Mouse (Mus musculus) kidney, adult 9 months (tissue): ENCODE measurements around the gene Prrc2c.

Experiments used
- DNase-seq: peaks from one replicate; pipeline ENCODE4 v3.0.0; 2022

Prrc2c gene

DNA sequence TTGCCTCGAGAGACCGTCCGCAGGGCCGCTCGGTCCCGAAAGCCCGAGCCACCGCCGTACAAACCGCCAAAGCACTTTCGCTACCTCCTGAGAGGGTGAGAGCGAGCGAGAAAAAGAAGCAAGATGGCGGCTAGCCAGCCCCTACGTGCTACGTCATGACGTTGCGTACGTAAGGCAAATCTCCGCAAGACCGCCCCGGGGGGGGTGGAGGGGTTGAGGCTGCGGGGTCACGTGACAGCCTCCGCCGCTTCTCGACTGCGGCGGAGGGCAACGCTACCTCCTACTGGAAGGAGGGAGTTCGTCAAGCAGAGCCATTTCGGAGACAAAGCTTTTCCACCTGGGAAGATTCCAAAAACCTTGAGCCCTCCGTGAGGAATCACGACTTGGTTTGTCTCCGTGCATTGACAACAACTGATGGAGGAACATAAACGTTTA lies at the start of gene Prrc2c:
Gene Prrc2c, minus strand, starts transcription at position 156 of the 435 bp plus-strand sequence.
- DNase-seq: peak; percentile 99

DNA sequence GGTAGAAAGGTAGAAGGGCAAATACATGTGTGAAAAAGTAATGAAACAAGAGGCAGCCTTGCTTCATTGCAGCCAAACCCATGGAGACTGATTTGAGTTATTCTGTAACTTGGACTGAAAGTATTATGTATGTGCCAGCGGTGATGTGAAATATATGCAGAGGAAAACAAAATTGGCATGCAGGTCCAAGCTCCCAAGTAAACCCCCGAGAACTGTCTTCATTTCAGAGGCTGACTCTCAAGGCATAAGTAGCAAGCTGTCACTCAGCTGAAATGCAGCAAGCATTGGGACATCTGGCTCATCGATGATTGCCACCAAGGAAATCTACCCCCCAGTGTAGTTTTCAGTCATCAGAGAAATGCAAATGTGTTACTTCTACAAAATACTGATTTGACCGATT lies 44.9 kb upstream of the Prrc2c start:
- no peak for DNase-seq

DNA sequence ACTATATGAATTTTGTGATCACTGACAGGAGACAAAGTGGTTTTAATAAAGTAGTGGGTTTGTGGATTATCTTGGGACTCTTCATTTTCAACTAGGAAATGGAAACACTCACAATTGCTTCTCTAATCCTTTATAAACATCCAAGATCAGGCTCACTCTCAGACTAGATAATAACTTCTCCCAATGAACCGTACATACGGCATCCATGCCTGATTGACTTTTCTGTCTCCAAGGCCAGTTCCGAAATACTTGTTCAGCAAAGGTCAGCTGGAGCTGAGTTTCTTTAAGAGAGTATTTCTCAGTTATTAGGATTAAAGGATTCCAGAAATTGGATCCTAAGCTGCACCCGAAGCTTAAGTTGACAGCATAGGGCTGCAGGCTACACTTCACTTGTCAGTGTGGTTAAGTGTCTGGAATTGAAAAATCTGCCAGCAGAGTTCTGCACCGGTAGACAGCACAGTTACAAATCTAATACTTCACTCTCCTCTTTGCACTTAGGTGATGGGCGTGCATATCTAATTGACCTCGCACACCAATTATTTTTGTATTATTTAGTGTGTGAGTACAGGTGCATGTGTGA lies 43.4 kb upstream of the Prrc2c start:
- DNase-seq: no peak

DNA sequence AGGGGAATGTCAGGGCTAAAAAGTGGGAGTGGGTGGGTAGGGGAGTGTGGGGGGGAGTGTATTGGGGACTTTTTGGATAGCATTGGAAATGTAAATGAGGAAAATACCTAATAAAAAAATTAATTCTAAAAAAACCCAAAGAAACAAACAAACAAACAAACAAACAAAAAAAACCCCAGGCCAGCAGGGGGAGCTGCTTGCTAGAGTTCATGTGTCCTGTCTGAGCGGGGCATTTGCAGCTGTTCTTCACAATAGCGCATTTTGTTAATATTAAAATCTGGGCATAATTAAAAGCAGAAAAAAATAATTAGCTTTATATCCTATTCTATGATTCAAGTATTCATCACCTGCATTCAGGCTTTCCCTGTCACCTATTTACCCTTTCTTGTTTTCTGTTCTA lies 40.7 kb upstream of the Prrc2c start:
- DNase-seq: peak; percentile 44

DNA sequence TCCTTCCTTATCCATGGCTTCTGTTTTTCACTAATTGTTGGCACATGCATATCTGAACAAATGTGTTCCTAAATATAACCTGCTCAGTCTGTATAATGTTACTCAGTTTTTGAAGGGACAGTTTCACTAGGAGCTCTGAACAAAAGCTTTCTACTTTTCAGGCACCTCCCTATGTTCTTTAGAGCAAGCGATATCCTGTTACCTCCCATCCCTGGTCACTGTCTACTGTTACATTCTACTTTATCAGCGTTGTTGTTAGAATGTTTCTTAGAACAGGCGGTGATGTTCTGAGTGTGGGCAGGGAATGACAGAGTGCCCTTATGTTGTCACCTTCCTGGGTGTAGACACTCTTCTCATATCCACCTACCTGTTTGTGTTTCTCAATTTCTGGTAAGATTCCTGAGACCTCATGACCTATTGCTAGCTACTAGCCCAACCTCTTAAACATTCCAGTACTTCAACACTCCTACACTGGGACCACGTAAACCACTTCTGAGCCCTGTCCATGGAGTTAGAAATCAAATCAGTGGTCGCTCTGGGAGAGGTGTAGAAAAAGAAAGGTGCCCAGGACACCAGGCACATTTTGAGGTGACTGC lies 37.7 kb upstream of the Prrc2c start:
- DNase-seq: no peak

DNA sequence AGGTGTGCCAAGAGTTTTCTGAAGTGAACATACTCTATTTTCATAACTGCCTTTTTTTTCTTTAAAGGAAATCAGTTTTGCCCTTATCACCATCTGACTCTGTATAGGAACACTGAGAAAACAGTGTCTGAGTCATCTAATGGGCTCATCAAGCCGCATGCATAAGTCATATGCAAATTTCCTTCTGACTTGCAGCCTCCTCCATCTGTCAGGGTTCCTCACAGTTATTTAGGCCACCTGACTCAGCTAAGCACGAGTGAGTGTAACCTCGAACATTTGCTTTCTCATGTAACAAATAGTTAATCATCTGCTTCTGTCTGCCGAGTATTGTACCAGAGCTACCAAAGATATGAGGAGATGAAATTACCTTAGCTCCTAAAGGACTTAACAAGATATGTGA lies 33.3 kb upstream of the Prrc2c start:
- no peak for DNase-seq

DNA sequence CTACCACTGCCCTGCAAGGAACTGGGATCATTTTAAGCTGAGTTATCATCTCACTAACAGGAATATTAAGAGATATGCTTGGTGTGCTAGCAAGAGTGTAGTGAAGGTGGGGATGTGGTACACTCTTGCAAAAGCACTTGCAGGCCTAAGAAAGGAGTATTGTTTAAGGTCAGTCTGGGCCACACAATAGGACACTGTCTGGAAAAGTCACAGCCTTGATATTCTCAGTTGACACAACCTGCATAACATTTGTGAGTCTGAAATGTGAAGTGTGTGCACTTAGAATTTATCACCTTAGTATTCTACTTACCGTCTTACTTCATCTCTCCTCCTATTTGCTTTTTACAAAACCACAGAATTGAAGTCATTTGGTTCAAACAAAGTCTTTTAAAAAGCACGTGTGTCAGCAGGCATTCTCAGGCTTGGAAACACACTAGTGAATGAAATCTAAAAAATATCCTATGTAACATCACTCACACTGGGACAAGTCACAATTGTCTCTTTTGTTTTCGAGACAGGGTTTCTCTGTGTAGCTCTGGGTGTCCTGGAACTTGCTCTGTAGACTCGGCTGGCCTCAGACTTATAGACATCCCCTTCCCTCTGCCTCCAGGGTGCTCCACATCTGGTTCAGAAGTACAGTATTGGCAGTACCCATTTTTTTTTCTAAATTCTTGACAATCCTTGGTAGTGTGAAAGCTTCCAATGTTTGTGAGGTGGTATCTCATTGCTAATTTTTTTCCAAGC lies 31.4 kb upstream of the Prrc2c start:
- no peak for DNase-seq

DNA sequence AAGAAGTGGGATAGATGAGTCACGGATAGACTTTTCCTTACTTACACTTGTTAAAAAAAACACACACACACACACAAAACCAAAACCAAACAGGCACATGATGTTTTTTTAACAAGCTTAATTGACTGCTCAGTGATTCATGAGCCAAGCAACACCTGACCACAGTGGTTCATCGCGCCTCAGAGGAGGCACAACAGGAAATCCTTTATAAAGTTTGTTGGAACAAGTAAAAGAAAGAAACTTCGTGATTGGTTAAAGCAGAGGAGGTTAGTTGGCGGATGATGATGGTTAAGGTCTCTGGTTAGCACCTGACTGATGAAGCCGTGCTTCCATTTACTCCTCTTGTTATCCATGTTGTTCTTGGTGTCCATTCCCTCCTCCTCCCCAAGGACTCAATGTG lies 11.7 kb upstream of the Prrc2c start:
- no peak for DNase-seq

DNA sequence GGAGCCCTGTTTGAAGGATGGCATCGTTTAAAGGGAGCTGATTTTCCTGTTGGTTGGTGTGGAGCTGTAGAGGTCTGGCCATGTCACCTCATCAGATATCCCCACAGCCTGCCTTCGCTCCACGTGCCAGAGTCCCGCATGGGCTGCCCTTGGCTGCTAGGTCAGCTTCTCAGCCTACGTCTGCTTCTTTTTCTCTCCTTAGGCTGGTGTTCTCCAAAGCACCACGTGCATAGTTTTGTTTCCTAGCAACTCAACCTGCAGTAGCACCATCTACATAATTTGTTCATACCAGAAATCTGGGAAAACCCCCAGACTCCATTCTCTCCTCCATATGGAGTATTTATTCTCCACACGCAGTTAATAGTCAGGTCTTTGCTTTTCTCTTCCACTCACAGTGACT lies 9.3 kb upstream of the Prrc2c start:
- DNase-seq: no peak

DNA sequence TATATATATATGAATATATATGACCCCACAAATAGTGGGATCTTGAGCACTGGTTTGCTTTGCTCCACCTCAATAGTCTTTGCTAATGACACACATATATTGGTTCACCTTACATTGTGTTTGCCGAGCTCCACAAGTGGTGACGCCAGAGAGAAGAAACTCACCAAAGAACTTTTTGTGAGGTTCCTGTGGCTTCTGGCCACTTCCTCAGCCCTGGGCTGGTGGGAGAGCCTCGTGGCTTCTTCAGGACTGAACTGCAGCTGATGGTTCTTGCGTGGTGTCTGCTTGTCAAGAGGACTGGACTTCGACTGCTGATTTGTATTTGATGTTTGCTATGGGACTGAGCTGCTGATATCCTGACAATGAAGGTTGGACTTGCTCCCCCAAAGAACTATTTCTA lies 8.4 kb upstream of the Prrc2c start:
- no peak for DNase-seq

DNA sequence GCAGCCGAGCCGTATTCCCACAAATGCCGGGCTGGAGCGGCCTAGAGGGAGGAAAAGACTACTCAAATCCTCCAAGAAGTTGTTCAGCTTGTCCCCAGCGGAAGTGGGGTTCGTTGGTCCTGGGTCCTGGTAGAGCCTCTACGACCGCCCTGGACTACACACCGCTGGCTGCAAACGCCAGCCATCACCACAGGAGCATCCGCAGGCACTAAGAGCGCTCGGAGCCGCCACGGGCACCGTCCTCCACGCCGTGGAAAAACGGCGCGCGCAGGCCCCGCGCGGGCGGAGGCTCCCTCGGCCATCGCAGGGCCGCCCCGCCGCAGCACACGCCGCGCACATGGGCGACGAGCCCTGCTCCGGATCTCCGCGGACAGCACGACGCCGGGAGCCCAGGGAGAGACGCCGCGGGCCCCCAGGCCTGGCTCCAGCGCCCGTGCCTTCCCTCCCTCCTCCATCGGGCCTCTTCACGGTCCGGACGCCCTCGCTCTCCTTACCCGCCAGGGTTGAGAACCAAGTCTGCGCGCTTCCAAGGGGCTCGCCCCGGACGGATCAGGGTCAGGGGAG lies 443 bp downstream of the Prrc2c start:
- peak; percentile 32 for DNase-seq

DNA sequence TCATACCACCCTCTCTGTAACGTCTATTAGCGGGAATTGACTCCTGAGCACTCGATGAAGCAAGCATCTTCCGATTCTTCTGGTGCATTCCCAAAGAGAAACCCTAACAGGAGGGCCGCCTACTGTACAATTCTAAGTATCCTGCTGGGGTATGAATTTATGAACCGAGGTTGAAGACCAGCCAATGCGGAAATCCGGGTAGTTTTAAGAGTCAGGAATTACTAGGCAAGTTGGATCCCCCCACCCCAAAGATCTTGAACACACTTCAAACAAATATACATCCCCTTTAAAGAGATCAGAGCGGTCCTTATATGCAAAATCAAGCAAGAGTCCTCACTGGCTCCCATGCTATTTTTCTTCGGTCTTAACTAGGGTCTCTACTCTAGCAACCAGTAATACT lies 950 bp downstream of the Prrc2c start:
- peak; percentile 58 for DNase-seq

DNA sequence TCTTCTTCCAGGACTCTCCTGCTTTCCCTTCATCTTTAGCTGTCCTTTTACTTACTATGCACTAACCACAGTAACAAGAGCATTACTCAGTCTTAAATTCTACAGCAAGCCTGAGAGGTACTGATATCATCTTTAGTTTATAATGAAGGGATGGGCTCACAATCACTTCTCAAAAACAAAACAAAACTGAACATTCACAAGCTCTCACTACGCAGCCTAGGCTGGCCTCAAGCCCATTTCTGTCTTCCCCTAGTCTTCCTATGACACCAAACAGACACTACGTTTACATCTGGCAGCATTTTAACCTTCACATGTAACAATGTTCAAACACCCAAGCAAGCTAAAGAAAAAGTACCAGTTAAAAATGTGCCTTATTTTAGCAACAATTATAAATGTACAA lies 1.9 kb downstream of the Prrc2c start:
- no peak for DNase-seq

DNA sequence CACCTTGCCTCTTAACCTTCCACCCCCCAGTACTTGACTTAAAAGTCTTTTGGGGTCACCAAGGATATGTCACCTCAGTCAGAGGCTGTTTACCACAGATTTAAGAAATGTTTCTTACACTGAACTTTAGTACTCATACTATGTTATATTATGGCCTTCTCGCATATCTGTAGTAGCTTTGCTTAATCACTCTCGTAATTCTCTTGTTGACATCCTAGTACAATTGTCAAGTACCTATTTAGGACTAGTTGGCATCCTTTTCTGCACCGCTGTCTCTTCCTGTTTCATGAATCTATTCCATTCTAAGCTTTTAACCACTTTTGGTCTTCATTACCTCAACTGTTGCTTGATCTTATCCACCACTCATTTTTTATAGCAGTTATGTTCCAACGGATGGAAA lies 5.3 kb downstream of the Prrc2c start:
- DNase-seq: no peak

DNA sequence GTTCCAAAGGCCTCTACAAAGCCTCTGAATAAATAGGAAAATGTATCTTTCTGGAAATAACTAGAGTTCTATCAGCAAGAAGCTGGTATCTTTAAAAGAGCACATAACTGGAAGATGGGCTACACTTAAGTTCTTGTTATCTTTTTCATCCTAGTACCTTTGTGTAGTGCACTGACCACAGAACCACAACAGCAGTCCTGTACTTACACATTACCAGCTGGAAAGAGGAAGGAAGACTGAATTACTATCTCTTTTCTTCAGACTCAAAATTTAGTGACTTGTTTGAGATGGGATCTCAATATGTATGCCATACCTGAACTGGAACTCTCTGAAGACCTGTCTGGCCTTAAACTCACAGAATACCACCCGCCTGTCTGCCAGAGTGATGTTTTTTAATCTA lies 6.1 kb downstream of the Prrc2c start:
- DNase-seq: no peak

DNA sequence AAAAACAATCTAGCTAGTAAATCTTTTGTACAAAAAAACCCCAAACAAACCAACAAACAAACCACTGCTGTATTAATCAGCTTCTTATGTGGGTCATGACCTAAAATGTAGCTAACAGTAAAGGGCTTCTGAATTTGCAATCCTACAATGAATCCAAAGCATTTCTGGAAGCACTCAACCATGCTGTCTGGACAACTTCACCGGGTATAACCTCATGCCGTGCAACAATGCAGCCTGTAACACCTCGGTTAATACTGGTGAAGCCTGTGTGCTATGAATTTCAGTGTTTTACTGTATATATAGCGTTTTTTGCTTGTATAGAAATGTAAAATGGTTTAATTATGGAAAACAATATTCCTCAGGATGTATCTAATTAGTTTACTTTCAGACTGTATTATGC lies 8.3 kb downstream of the Prrc2c start:
- DNase-seq: peak; percentile 37

DNA sequence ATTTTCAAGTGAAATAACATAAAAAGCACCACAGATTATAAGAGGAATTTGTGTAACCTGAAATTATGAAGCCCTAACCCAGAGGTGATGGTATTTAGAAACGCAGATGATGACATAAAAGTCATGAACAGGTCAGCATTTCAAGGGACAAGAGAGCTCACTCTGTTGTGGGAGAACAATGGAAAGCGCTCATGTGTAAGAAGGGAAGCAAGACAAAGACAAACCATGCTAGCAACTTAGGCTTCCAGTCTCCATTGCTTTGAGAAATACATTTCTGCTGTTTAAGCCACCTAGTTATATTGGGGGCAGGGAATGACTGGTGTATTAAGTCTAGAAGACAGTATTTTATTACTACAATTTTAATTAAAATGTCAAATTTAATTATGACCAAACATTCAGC lies 10.9 kb downstream of the Prrc2c start:
- no peak for DNase-seq

DNA sequence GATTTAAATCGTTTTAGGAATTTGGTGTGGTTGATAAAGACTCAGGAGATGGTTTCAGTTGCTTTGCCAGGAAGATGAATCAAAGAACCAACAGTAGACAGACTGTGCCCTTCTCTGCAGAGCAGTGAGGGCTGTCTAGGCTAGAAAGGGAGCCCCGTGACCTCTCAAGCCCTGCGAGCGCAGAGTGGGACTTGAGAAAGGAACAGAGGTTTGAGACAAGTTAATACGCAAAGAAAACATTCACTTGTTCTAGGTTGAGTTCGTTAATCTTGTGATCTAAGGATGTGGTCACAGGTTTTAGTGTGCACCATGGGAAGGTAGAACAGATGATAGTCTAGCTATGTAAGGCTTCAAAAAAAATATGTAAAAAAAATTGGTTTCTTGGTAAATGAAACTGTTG lies 12.4 kb downstream of the Prrc2c start:
- DNase-seq: no peak

DNA sequence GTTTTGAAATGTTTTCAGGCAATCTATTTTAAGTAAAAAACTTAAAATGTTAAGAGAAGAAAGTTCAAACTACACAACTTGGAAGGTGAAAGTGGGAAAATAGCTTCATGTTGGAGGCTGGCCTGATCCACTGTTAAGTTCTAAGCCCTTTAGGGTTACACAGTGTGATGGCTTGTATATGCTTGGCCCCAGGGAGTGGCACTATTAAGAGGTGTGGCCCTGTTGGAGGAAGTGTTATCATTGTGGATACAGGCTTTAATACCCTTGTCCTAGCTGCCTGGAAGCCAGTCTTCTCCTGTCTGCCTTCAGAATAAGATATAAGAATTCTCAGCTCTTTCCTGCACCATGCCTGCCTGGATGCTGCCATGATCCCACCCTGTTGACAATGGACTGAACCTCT lies 16.7 kb downstream of the Prrc2c start:
- no peak for DNase-seq

DNA sequence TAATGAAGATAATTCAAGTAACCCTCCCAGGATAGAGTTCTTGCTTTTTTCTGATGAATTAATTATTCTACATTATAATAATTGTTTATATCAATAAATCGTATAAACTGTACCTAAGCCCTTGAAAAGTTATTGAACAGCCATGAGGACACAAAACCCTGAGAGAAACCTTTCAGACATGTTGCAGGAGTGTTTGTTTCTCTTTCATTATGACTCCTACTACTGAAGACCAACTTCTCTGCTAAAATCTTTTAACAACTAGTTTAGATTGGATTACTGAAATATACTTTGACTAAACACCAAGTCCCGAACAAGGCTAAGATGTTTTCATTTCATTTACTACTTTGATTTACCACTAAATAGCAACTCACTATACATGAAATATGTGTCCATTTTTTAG lies 19.7 kb downstream of the Prrc2c start:
- DNase-seq: no peak

DNA sequence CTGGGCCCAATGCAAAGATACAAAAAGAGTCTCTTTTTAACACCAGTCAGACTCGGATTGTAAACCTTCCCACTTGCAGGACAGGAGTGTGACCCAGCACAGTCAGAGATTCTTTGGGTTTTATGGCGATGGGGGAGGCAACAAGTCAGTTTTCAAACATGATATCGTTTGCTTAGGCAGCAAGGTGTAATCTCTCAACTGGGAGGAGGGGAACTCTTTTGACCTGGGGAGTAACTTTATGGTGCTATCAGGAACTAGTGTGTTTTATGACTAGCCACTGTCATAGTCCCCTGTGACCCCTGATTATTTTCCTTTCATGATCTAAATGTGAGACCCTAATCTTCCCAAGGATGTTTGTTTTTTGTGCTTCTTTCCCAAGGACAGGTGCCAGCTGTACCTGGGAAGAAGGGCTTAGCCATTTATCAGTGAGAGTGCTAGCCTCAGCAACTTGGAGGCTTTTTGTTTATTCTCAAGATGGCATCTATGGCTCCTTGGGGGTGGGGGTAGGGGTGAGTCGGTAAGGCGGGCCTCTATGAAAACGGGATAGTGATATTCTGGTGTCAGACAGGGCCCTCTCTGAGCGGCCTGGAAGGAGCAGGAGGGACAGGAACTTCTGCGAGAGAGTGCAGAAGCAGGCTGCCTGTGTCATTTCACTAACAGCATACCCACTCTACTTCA lies 39.8 kb downstream of the Prrc2c start:
- DNase-seq: no peak

DNA sequence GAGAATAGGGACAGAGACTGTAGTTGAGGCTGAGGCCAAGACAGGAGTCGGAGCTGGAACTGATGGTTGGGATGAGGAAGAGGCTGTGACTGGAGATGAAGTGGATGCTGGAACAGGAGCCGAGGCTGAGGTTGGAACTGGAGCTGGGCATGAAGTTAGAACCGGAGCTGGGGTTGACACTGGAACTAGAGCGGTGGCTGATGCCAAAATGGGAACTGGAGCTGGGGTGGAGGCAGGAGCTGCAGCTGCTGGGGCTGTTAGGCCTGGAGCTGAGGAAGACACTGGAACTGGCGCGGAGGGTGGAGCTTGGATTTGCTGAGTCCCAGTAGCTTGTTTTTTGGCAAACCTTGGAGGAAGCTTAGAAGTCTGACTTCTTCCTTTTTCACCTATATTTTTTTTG lies 42.5 kb downstream of the Prrc2c start:
- no peak for DNase-seq

DNA sequence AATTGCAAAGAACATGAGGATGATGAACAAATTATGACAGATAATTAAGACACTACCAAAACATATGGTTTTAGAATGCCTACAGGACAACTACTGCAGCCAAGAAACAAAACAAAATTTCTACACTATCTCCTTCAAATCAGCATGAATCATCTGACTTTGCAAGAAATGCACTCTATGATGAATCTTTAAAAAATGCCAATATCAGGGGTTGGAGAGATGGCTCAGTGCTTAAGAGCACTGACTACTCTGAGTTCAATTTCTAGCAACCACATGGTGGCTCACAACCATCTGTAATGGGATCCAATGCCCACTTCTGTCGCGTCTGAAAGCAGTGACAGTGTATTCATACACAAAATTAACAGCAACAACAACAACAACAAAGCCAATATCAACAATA lies 46.6 kb downstream of the Prrc2c start:
- no peak for DNase-seq
